Mouse (Mus musculus): Measurements from ENCODE around the gene Kctd3. TPM values are rescaled to one million over a fixed set of nuclear protein-coding genes. Genes with fewer than 3 reads are reported as not detected.
A peak's percentile ranks its signal among the peaks of the same experiment; 100 is the strongest.
"Not testable (repeated sequence)": the region's sequence is repeated elsewhere in the genome, so short reads cannot be mapped to it uniquely, and the experiment has no call there.

Gene Kctd3
- polyA plus RNA-seq, 1 experiment from 2014 or later, result 49.8 TPM

GRCm38 (mm10) chr1:189039348-189039747 lies 31.7 kb upstream of the Kctd3 start:
- H3K36me3 ChIP-seq, result no peaks in the 10 kb centered on the region
- 94% methylated on average over 5 of the region's 5 CpGs for WGBS
- no peak overlapping the region for H3K4me3 ChIP-seq (replicated peaks)
- no peak overlapping the region for H3K4me2 ChIP-seq
- H3K9ac ChIP-seq (replicated peaks), result no peak overlapping the region
- no peak for ATAC-seq (ENCODE audit: low FRiP score)
- H3K27me3 ChIP-seq (replicated peaks), result no peaks in the 10 kb centered on the region
- no peaks in the 10 kb centered on the region for H3K4me1 ChIP-seq
- H3K27ac ChIP-seq (replicated peaks), result no peak overlapping the region
- H3K9me3 ChIP-seq (replicated peaks), result no peaks in the 10 kb centered on the region

GRCm38 (mm10) chr1:189032817-189033216 lies 25.2 kb upstream of the Kctd3 start:
- not testable (repeated sequence) for ATAC-seq (ENCODE audit: low FRiP score); H3K27ac ChIP-seq (replicated peaks); H3K27me3 ChIP-seq (replicated peaks); H3K9me3 ChIP-seq (replicated peaks); H3K9ac ChIP-seq (replicated peaks); H3K4me1 ChIP-seq; H3K36me3 ChIP-seq; H3K4me2 ChIP-seq; H3K4me3 ChIP-seq (replicated peaks)
- 89% methylated on average over 2 of the region's 2 CpGs for WGBS

- H3K27ac ChIP-seq (replicated peaks), result no peak overlapping the region
- no peaks in the 10 kb centered on the region; the same call in 1 of the 2 replicates for H3K27me3 ChIP-seq (replicated peaks)
- no peaks in the 10 kb centered on the region for H3K9me3 ChIP-seq (replicated peaks)
- no peak overlapping the region for H3K9ac ChIP-seq (replicated peaks)
- no peaks in the 10 kb centered on the region for H3K36me3 ChIP-seq
- H3K4me1 ChIP-seq, result no peaks in the 10 kb centered on the region
- no peak overlapping the region for H3K4me2 ChIP-seq
- H3K4me3 ChIP-seq (replicated peaks), result no peak overlapping the region
- ATAC-seq (ENCODE audit: low FRiP score), result no peak
- WGBS, result 90% methylated on average over 7 of the region's 7 CpGs
These were observed 23.3 kb upstream of the Kctd3 start for GRCm38 (mm10) chr1:189030975-189031374.

GRCm38 (mm10) chr1:189028267-189028666 lies 20.6 kb upstream of the Kctd3 start:
- Histone ChIP-seq H3K36me3 (no peaks in the 10 kb centered on the region), H3K4me2 (no peak overlapping the region), H3K4me3 (replicated peaks) (no peak overlapping the region), H3K4me1 (no peaks in the 10 kb centered on the region), H3K27ac (replicated peaks) (no peak overlapping the region), H3K9me3 (replicated peaks) (no peaks in the 10 kb centered on the region), H3K27me3 (replicated peaks) (no peaks in the 10 kb centered on the region; the same call in 1 of the 2 replicates), H3K9ac (replicated peaks) (no peak overlapping the region)
- 56% methylated on average over 1 of the region's 1 CpGs for WGBS
- no peak for ATAC-seq (ENCODE audit: low FRiP score)

GRCm38 (mm10) chr1:189026885-189027284 lies 19.2 kb upstream of the Kctd3 start:
- H3K27ac ChIP-seq (replicated peaks), result no peak overlapping the region
- no peak for ATAC-seq (ENCODE audit: low FRiP score)
- H3K9me3 ChIP-seq (replicated peaks), result no peaks in the 10 kb centered on the region
- 58% methylated on average over 8 of the region's 8 CpGs for WGBS
- no peak overlapping the region for H3K4me3 ChIP-seq (replicated peaks)
- H3K4me2 ChIP-seq, result no peak overlapping the region
- H3K36me3 ChIP-seq, result no peaks in the 10 kb centered on the region
- H3K9ac ChIP-seq (replicated peaks), result no peak overlapping the region
- no peaks in the 10 kb centered on the region; the same call in 1 of the 2 replicates for H3K27me3 ChIP-seq (replicated peaks)
- H3K4me1 ChIP-seq, result no peaks in the 10 kb centered on the region

- Histone ChIP-seq H3K4me2 (no peak overlapping the region), H3K4me3 (replicated peaks) (no peak overlapping the region), H3K36me3 (no peaks in the 10 kb centered on the region), H3K4me1 (no peaks in the 10 kb centered on the region), H3K9ac (replicated peaks) (no peak overlapping the region), H3K9me3 (replicated peaks) (no peaks in the 10 kb centered on the region), H3K27me3 (replicated peaks) (no peaks in the 10 kb centered on the region; the same call in 1 of the 2 replicates), H3K27ac (replicated peaks) (no peak overlapping the region)
- WGBS, result 94% methylated on average over 1 of the region's 1 CpGs
- no peak for ATAC-seq (ENCODE audit: low FRiP score)
These were observed 16.1 kb upstream of the Kctd3 start for GRCm38 (mm10) chr1:189023701-189024080.

- no peak overlapping the region for H3K4me2 ChIP-seq
- WGBS, result 53% methylated on average over 7 of the region's 7 CpGs
- no peaks in the 10 kb centered on the region for H3K4me1 ChIP-seq
- H3K27me3 ChIP-seq (replicated peaks), result no peaks in the 10 kb centered on the region; the same call in 1 of the 2 replicates
- no peak overlapping the region for H3K27ac ChIP-seq (replicated peaks)
- H3K36me3 ChIP-seq, result no peaks in the 10 kb centered on the region
- H3K9ac ChIP-seq (replicated peaks), result no peak overlapping the region
- no peak for ATAC-seq (ENCODE audit: low FRiP score)
- no peaks in the 10 kb centered on the region for H3K9me3 ChIP-seq (replicated peaks)
- no peak overlapping the region for H3K4me3 ChIP-seq (replicated peaks)
These were observed 15.5 kb upstream of the Kctd3 start for GRCm38 (mm10) chr1:189022925-189023700.

- Histone ChIP-seq H3K9me3 (replicated peaks) (no peaks in the 10 kb centered on the region), H3K27me3 (replicated peaks) (peaks cover 14% of the 10 kb centered on the region; the same call in 1 of the 2 replicates), H3K9ac (replicated peaks) (no peak overlapping the region), H3K36me3 (no peaks in the 10 kb centered on the region), H3K4me3 (replicated peaks) (no peak overlapping the region), H3K27ac (replicated peaks) (no peak overlapping the region), H3K4me2 (no peak overlapping the region), H3K4me1 (peaks cover 18% of the 10 kb centered on the region)
- WGBS, result 83% methylated on average over 2 of the region's 2 CpGs
- ATAC-seq (ENCODE audit: low FRiP score), result no peak
These were observed 7.7 kb upstream of the Kctd3 start for GRCm38 (mm10) chr1:189015372-189015771.

GRCm38 (mm10) chr1:189013587-189013921 lies 5.9 kb upstream of the Kctd3 start:
- no peaks in the 10 kb centered on the region for H3K9me3 ChIP-seq (replicated peaks)
- peak overlapping the region; percentile 40 for H3K4me2 ChIP-seq
- H3K27ac ChIP-seq (replicated peaks), result no peak overlapping the region
- H3K9ac ChIP-seq (replicated peaks), result no peak overlapping the region
- H3K4me3 ChIP-seq (replicated peaks), result no peak overlapping the region
- H3K4me1 ChIP-seq, result peaks cover 18% of the 10 kb centered on the region
- peaks cover 14% of the 10 kb centered on the region; the same call in 1 of the 2 replicates for H3K27me3 ChIP-seq (replicated peaks)
- no peaks in the 10 kb centered on the region for H3K36me3 ChIP-seq
- peak; percentile 57; the same call in 1 of the 2 replicates for ATAC-seq (ENCODE audit: low FRiP score)
- 3% methylated on average over 4 of the region's 4 CpGs for WGBS

GRCm38 (mm10) chr1:189012846-189013586 lies 5.4 kb upstream of the Kctd3 start:
- H3K36me3 ChIP-seq, result no peaks in the 10 kb centered on the region
- no peak overlapping the region for H3K27ac ChIP-seq (replicated peaks)
- peak overlapping the region; percentile 40 for H3K4me2 ChIP-seq
- H3K9ac ChIP-seq (replicated peaks), result no peak overlapping the region
- H3K27me3 ChIP-seq (replicated peaks), result peaks cover 14% of the 10 kb centered on the region; the same call in 1 of the 2 replicates
- H3K9me3 ChIP-seq (replicated peaks), result no peaks in the 10 kb centered on the region
- peaks cover 18% of the 10 kb centered on the region for H3K4me1 ChIP-seq
- H3K4me3 ChIP-seq (replicated peaks), result no peak overlapping the region
- 6% methylated on average over 16 of the region's 16 CpGs for WGBS
- ATAC-seq (ENCODE audit: low FRiP score), result 0 out of 2 replicates have a peak, but pooled peaks have one; percentile 7

- 90% methylated on average over 4 of the region's 4 CpGs for WGBS
- H3K27ac ChIP-seq (replicated peaks), result no peak overlapping the region
- peaks cover 14% of the 10 kb centered on the region; the same call in 1 of the 2 replicates for H3K27me3 ChIP-seq (replicated peaks)
- peaks cover 34% of the 10 kb centered on the region for H3K4me1 ChIP-seq
- no peak overlapping the region for H3K9ac ChIP-seq (replicated peaks)
- no peaks in the 10 kb centered on the region for H3K9me3 ChIP-seq (replicated peaks)
- no peak for ATAC-seq (ENCODE audit: low FRiP score)
- H3K4me2 ChIP-seq, result no peak overlapping the region
- no peak overlapping the region for H3K4me3 ChIP-seq (replicated peaks)
- no peaks in the 10 kb centered on the region for H3K36me3 ChIP-seq
These were observed 3.0 kb upstream of the Kctd3 start for GRCm38 (mm10) chr1:189010671-189011070.

- Histone ChIP-seq H3K27ac (replicated peaks) (no peak overlapping the region; the same call in 1 of the 2 replicates), H3K36me3 (no peaks in the 10 kb centered on the region), H3K9ac (replicated peaks) (no peak overlapping the region), H3K9me3 (replicated peaks) (no peaks in the 10 kb centered on the region), H3K4me3 (replicated peaks) (peak overlapping the region; percentile 68), H3K27me3 (replicated peaks) (peaks cover 6% of the 10 kb centered on the region; the same call in 1 of the 2 replicates), H3K4me2 (peak overlapping the region; percentile 94), H3K4me1 (peaks cover 34% of the 10 kb centered on the region)
- peak; percentile 61; the same call in 1 of the 2 replicates for ATAC-seq (ENCODE audit: low FRiP score)
- 48% methylated on average over 7 of the region's 7 CpGs for WGBS
These were observed 311 bp upstream of the Kctd3 start for GRCm38 (mm10) chr1:189007980-189008324.

All from neural tube, embryonic 15.5 days (tissue).